Mouse (Mus musculus): ENCODE data around the gene Ryr1. TPM values are rescaled to one million over a fixed set of nuclear protein-coding genes. Genes with fewer than 3 reads are reported as not detected.
A peak's percentile ranks its signal among the peaks of the same experiment; 100 is the strongest.

The Ryr1 gene
- polyA plus RNA-seq, 1 experiment from 2014 or later = 0.55 TPM

GRCm38 (mm10) chr7:28982274-28983013 lies 142.5 kb downstream of the Ryr1 start:
- Histone ChIP-seq H3K9me3 (ENCODE audit: control insufficient read depth, low read length) (no peaks in the 10 kb centered on the region), H3K4me1 (ENCODE audit: control insufficient read depth, insufficient read depth, low read length) (peaks cover 13% of the 10 kb centered on the region), H3K4me2 (peak overlapping the region; percentile 63), H3K4me3 (ENCODE audit: low read depth, low read length) (peak overlapping the region; percentile 46), H3K27ac (ENCODE audit: low read depth, low read length) (peak overlapping the region; percentile 41; the same call in 1 of the 2 replicates), H3K27me3 (ENCODE audit: control insufficient read depth, insufficient read depth, low read length) (no peaks in the 10 kb centered on the region), H3K9ac (ENCODE audit: low read length) (peak overlapping the region; percentile 76), H3K36me3 (ENCODE audit: control insufficient read depth, insufficient read depth, low read length) (peaks cover 8% of the 10 kb centered on the region)
- ATAC-seq (ENCODE audit: low FRiP score) = peak; percentile 51
- 15% methylated on average over 19 of the region's 19 CpGs for WGBS
- no peak for DNase-seq (ENCODE audit: low spot score, missing footprints)

GRCm38 (mm10) chr7:28981651-28982273 lies 143.2 kb downstream of the Ryr1 start, which contains the start of the genes Eif3k and Map4k1:
Eif3k (minus strand) TSS chr7:28981864.
Map4k1 (plus strand) TSS chr7:28982050.
- under 1% methylated on average over 36 of the region's 36 CpGs for WGBS
- Histone ChIP-seq H3K9me3 (ENCODE audit: control insufficient read depth, low read length) (no peaks in the 10 kb centered on the region), H3K9ac (ENCODE audit: low read length) (peak within 1 kb of the TSS; percentile 76), H3K4me3 (ENCODE audit: low read depth, low read length) (peak within 1 kb of the TSS; percentile 54), H3K27ac (ENCODE audit: low read depth, low read length) (peak within 1 kb of the TSS; percentile 41; the same call in 1 of the 2 replicates), H3K4me1 (ENCODE audit: control insufficient read depth, insufficient read depth, low read length) (peaks cover 13% of the 10 kb centered on the region), H3K4me2 (peak within 1 kb of the TSS; percentile 79), H3K36me3 (ENCODE audit: control insufficient read depth, insufficient read depth, low read length) (peaks cover 11% of the 10 kb centered on the region), H3K27me3 (ENCODE audit: control insufficient read depth, insufficient read depth, low read length) (no peaks in the 10 kb centered on the region)
- DNase-seq (ENCODE audit: low spot score, missing footprints) (peak; percentile 99), ATAC-seq (ENCODE audit: low FRiP score) (peak; percentile 96)

DNA sequence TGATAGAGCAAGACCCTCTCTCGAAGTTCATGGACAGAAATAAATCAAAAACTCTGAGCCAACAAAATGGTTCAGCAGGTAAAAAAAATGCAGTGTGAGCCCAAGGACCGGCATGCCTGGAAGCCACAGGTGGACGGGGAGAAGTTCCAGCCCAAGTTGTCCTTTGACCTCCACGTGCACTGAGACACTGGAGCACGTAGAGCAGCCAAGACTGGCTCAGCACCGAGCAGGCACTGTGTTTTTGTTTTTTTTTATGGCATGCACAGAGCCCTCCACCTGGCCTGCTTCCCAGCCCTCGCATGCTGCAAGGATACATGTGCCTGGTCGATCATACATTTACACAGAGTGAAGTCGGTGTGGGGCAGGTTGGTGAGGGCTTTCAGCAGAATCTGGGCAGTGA lies 147.4 kb downstream of the Ryr1 start:
- Histone ChIP-seq H3K4me1 (ENCODE audit: control insufficient read depth, insufficient read depth, low read length) (peaks cover 10% of the 10 kb centered on the region), H3K4me3 (ENCODE audit: low read depth, low read length) (no peak overlapping the region), H3K4me2 (no peak overlapping the region), H3K36me3 (ENCODE audit: control insufficient read depth, insufficient read depth, low read length) (peaks cover 18% of the 10 kb centered on the region), H3K27ac (ENCODE audit: low read depth, low read length) (no peak overlapping the region), H3K9me3 (ENCODE audit: control insufficient read depth, low read length) (no peaks in the 10 kb centered on the region), H3K27me3 (ENCODE audit: control insufficient read depth, insufficient read depth, low read length) (no peaks in the 10 kb centered on the region), H3K9ac (ENCODE audit: low read length) (no peak overlapping the region)
- DNase-seq (ENCODE audit: low spot score, missing footprints) (no peak), ATAC-seq (ENCODE audit: low FRiP score) (no peak)
- 89% methylated on average over 9 of the region's 9 CpGs for WGBS

GRCm38 (mm10) chr7:28973025-28973424 lies 152.0 kb downstream of the Ryr1 start:
- H3K9ac ChIP-seq (ENCODE audit: low read length) = no peak overlapping the region
- H3K36me3 ChIP-seq (ENCODE audit: control insufficient read depth, insufficient read depth, low read length) = peaks cover 14% of the 10 kb centered on the region
- H3K4me2 ChIP-seq = no peak overlapping the region
- no peaks in the 10 kb centered on the region for H3K4me1 ChIP-seq (ENCODE audit: control insufficient read depth, insufficient read depth, low read length)
- DNase-seq (ENCODE audit: low spot score, missing footprints) (no peak), ATAC-seq (ENCODE audit: low FRiP score) (no peak)
- WGBS = 81% methylated on average over 8 of the region's 8 CpGs
- no peak overlapping the region for H3K4me3 ChIP-seq (ENCODE audit: low read depth, low read length)
- no peaks in the 10 kb centered on the region for H3K9me3 ChIP-seq (ENCODE audit: control insufficient read depth, low read length)
- no peaks in the 10 kb centered on the region for H3K27me3 ChIP-seq (ENCODE audit: control insufficient read depth, insufficient read depth, low read length)
- H3K27ac ChIP-seq (ENCODE audit: low read depth, low read length) = no peak overlapping the region

DNA sequence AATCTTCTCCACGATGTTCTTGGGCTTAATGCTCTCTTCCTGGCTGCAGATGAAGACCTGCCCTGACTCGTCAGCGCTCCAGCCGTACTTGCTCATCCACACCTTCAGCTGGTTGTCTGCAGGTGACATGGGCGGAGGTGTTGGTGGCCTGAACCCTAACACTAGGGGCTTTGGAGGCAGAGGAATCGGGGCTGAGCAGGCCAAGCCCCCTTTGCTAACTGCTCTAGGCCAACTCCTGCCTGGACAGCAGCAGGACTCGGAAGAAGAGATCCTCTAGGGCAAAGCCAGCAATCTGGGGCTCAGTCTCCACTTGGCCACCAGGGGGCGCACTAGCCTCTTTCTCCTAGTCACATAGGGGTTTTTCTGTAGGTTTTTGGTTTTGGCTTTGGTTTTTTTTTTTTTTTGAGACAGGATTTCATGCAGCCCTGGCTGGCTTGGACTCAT lies 152.4 kb downstream of the Ryr1 start:
- Histone ChIP-seq H3K9ac (ENCODE audit: low read length) (no peak overlapping the region), H3K9me3 (ENCODE audit: control insufficient read depth, low read length) (no peaks in the 10 kb centered on the region), H3K4me2 (no peak overlapping the region), H3K27me3 (ENCODE audit: control insufficient read depth, insufficient read depth, low read length) (no peaks in the 10 kb centered on the region), H3K4me1 (ENCODE audit: control insufficient read depth, insufficient read depth, low read length) (no peaks in the 10 kb centered on the region), H3K4me3 (ENCODE audit: low read depth, low read length) (no peak overlapping the region), H3K27ac (ENCODE audit: low read depth, low read length) (no peak overlapping the region), H3K36me3 (ENCODE audit: control insufficient read depth, insufficient read depth, low read length) (peaks cover 12% of the 10 kb centered on the region)
- ATAC-seq (ENCODE audit: low FRiP score) = peak; percentile 33; the same call in 1 of the 2 replicates
- DNase-seq (ENCODE audit: low spot score, missing footprints) = peak; percentile 97
- 67% methylated on average over 8 of the region's 8 CpGs for WGBS

- Histone ChIP-seq H3K36me3 (ENCODE audit: control insufficient read depth, insufficient read depth, low read length) (peaks cover 7% of the 10 kb centered on the region), H3K4me3 (ENCODE audit: low read depth, low read length) (no peak overlapping the region), H3K27me3 (ENCODE audit: control insufficient read depth, insufficient read depth, low read length) (no peaks in the 10 kb centered on the region), H3K4me2 (no peak overlapping the region), H3K4me1 (ENCODE audit: control insufficient read depth, insufficient read depth, low read length) (no peaks in the 10 kb centered on the region), H3K27ac (ENCODE audit: low read depth, low read length) (no peak overlapping the region), H3K9ac (ENCODE audit: low read length) (no peak overlapping the region), H3K9me3 (ENCODE audit: control insufficient read depth, low read length) (no peaks in the 10 kb centered on the region)
- WGBS = 89% methylated on average over 6 of the region's 6 CpGs
- no peak for ATAC-seq (ENCODE audit: low FRiP score)
- no peak for DNase-seq (ENCODE audit: low spot score, missing footprints)
These were observed 153.2 kb downstream of the Ryr1 start for GRCm38 (mm10) chr7:28971770-28972269.

GRCm38 (mm10) chr7:28971029-28971428 lies 153.9 kb downstream of the Ryr1 start:
- Histone ChIP-seq H3K4me3 (ENCODE audit: low read depth, low read length) (no peak overlapping the region), H3K9me3 (ENCODE audit: control insufficient read depth, low read length) (no peaks in the 10 kb centered on the region), H3K9ac (ENCODE audit: low read length) (no peak overlapping the region), H3K36me3 (ENCODE audit: control insufficient read depth, insufficient read depth, low read length) (peaks cover 3% of the 10 kb centered on the region), H3K27me3 (ENCODE audit: control insufficient read depth, insufficient read depth, low read length) (no peaks in the 10 kb centered on the region), H3K4me2 (no peak overlapping the region), H3K4me1 (ENCODE audit: control insufficient read depth, insufficient read depth, low read length) (no peaks in the 10 kb centered on the region), H3K27ac (ENCODE audit: low read depth, low read length) (no peak overlapping the region)
- no peak for ATAC-seq (ENCODE audit: low FRiP score)
- WGBS = 87% methylated on average over 7 of the region's 7 CpGs
- DNase-seq (ENCODE audit: low spot score, missing footprints) = no peak

DNA sequence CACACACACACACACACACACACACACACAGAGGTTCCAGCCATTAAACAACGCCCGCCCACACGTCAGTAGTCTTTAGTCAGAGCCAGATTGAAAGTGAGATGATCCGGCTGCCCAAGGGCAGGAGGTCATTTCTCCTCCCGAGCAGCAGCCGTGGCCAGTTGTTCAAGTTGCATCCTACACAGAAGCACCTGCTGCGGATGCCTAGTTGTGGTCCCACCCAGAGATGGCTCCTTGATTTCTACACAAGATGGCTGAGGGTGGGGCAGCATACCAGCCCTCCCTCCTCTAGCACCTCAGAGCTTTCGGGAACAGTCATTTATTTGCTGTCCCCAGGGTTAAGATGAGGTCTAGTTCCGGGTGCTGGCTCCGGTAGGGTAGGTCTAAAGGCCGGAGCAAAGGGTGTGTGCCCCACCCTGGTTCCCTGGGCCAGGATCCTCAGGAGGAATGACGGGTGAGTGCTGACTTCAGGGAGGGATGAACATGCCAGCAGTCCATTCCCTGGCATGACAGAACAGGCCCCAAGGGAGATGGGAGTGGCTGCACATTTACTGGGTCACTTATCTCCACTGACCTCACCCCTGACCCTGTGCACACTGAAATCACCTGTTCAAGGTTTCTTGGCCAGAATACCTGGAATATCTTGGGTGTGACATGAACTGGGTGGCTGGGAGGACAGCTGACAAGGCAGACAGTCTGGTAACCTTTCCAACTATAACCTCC lies 155.1 kb downstream of the Ryr1 start:
- WGBS = 80% methylated on average over 12 of the region's 12 CpGs
- Histone ChIP-seq H3K27me3 (ENCODE audit: control insufficient read depth, insufficient read depth, low read length) (no peaks in the 10 kb centered on the region), H3K36me3 (ENCODE audit: control insufficient read depth, insufficient read depth, low read length) (peaks cover 3% of the 10 kb centered on the region), H3K27ac (ENCODE audit: low read depth, low read length) (no peak overlapping the region), H3K4me3 (ENCODE audit: low read depth, low read length) (no peak overlapping the region), H3K4me1 (ENCODE audit: control insufficient read depth, insufficient read depth, low read length) (no peaks in the 10 kb centered on the region), H3K9ac (ENCODE audit: low read length) (no peak overlapping the region), H3K9me3 (ENCODE audit: control insufficient read depth, low read length) (no peaks in the 10 kb centered on the region), H3K4me2 (no peak overlapping the region)
- DNase-seq (ENCODE audit: low spot score, missing footprints) (no peak), ATAC-seq (ENCODE audit: low FRiP score) (no peak)

Data from midbrain, embryonic 11.5 days (tissue).